Mouse (Mus musculus): ENCODE measurements around the gene Olfr1178.

The Olfr1178 gene

GRCm38 (mm10) chr2:88386762-88387161 lies at the start of gene Olfr1178:
Gene Olfr1178, plus strand, starts transcription at chr2:88387062.
- DNase-seq, result no peak

GRCm38 (mm10) chr2:88346392-88346791 lies 40.5 kb upstream of the Olfr1178 start, which contains the start of gene Olfr1177-ps:
Gene Olfr1177-ps, minus strand, starts transcription at chr2:88346492.
- DNase-seq, result no peak

GRCm38 (mm10) chr2:88356304-88356703 lies 30.6 kb upstream of the Olfr1178 start:
- no peak for DNase-seq

- DNase-seq, result no peak
Observed at GRCm38 (mm10) chr2:88406353-88406752, 19.5 kb downstream of the Olfr1178 start, which contains the start of gene Olfr1179. Gene Olfr1179, minus strand, starts transcription at chr2:88406453.

GRCm38 (mm10) chr2:88419051-88419450 lies 32.2 kb downstream of the Olfr1178 start, which contains the start of gene Olfr1180:
Gene Olfr1180, minus strand, starts transcription at chr2:88419151.
- no peak for DNase-seq

- DNase-seq, result no peak
Observed at GRCm38 (mm10) chr2:88426071-88426470, 39.2 kb downstream of the Olfr1178 start, which contains the start of gene Olfr1181. Gene Olfr1181, minus strand, starts transcription at chr2:88426171.

GRCm38 (mm10) chr2:88449031-88449430 lies 62.2 kb downstream of the Olfr1178 start, which contains the start of gene Gm13757:
Gene Gm13757, minus strand, starts transcription at chr2:88449131.
- DNase-seq, result no peak

Data from spleen, adult 18-20 months (tissue).